Mouse (Mus musculus) kidney, adult 2 months (tissue): ENCODE measurements at regions not wholly inside any gene's neighbourhood (a gene's known extent, or its start where the extent isn't known, plus 50 kb on each side); places are given as distances from the start of the nearest gene placed in this dataset.

Experiments
- DNase-seq: peaks from one replicate; pipeline ENCODE4 v3.0.0; 2021
- H3K27ac ChIP-seq: fragments of 200-500 bp; 2 replicates; pipeline ENCODE4 v1.5.1; 2012; ENCODE audit warnings: low read depth, low read length, control low read depth, inconsistent platforms; ENCODE audit not compliant: insufficient read depth
- H3K27me3 ChIP-seq: fragments of 200-500 bp; replicated peaks from 2 replicates; pipeline ENCODE4 v1.6.1; 2012; ENCODE audit warnings: mild to moderate bottlenecking, moderate library complexity, low read length, inconsistent platforms; ENCODE audit not compliant: control insufficient read depth, insufficient read depth
- H3K36me3 ChIP-seq: fragments of 200-500 bp; 2 replicates; pipeline ENCODE4 v1.6.1; 2012; ENCODE audit warnings: mild to moderate bottlenecking, moderate library complexity, low read length, inconsistent platforms; ENCODE audit not compliant: control insufficient read depth, insufficient read depth
- H3K4me1 ChIP-seq: fragments of 200-500 bp; 2 replicates; pipeline ENCODE4 v1.6.1; 2011; ENCODE audit warnings: low read length; ENCODE audit not compliant: control insufficient read depth, insufficient read depth
- H3K4me3 ChIP-seq: fragments of 200-500 bp; 2 replicates; pipeline ENCODE4 v1.5.1; 2011; ENCODE audit warnings: mild to moderate bottlenecking, low read depth, low read length, control low read depth; ENCODE audit not compliant: insufficient read depth
- CTCF ChIP-seq: fragments of 200-500 bp; conservative IDR thresholded peaks from 2 replicates; pipeline ENCODE4 v1.5.1; 2011; ENCODE audit warnings: low read depth, mild to moderate bottlenecking, control low read depth, low read length, moderate library complexity, mixed read lengths; ENCODE audit not compliant: insufficient read depth, insufficient read length
- POLR2A ChIP-seq: fragments of 200-500 bp; IDR thresholded peaks from one replicate; pipeline ENCODE4 v1.6.1; 2011; ENCODE audit warnings: low read depth, low read length, control low read depth
- WGBS: fragments of 180-500 bp; shearing (Covaris S2); methylation state at CpG from one replicate; pipeline ENCODE4 v1.1.7; 2018; 5-methylcytosine and 5-hydroxymethylcytosine counted together

- H3K4me1 ChIP-seq: 0 out of 2 replicates have a peak, but pooled peaks cover 2% of the 10 kb centered on the region
- no peak for DNase-seq
- TF ChIP-seq CTCF: no peak
- no peaks in the 10 kb centered on the region for H3K27me3 ChIP-seq
- no peaks in the 10 kb centered on the region for H3K36me3 ChIP-seq
- H3K4me3 ChIP-seq: no peak overlapping the region
- H3K27ac ChIP-seq: no peak overlapping the region
- 83% methylated on average over 9 of the region's 9 CpGs for WGBS
Measured at GRCm38 (mm10) chr2:75761626-75762025, 57.2 kb upstream of the Nfe2l2 start.

DNA sequence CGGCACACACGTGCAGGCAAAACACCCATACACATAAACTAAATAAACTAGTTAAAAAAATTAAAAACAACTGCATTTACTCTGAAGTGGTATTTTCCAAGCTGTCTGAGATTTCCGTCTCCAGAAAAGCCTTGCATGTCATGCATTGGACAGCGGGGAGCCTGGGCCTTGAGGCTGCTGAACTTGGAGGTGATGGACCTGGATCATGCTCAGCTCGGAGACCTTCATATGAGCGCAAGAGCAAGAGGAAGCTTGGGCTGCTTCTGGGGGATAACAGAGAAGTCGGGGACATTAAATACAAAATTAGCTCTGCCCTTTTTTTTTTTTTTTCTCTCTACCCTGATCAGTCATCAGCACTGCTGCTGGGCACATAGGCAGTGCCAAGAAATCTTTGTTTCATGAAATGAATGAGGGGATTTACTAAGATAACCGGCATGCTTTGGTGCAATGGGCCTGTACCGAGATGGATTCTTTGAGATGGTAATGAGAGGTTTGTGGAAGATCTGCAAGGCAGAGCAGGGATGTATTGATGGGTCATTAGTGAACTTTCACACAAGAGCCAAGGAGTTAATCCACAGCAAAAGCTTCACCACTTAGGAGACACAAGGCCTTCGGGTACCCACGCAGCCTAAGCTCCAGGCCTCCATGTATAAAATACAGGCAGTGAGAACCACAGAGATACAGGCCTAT, 54.9 kb upstream of the Nfe2l2 start:
- no peak overlapping the region for H3K4me3 ChIP-seq
- DNase-seq: no peak
- no peak for TF ChIP-seq POLR2A
- TF ChIP-seq CTCF: no peak
- H3K36me3 ChIP-seq: no peaks in the 10 kb centered on the region
- H3K27me3 ChIP-seq: no peaks in the 10 kb centered on the region
- no peak overlapping the region for H3K27ac ChIP-seq
- WGBS: 92% methylated on average over 11 of the region's 11 CpGs
- no peaks in the 10 kb centered on the region for H3K4me1 ChIP-seq

- no peaks in the 10 kb centered on the region for H3K4me1 ChIP-seq
- H3K4me3 ChIP-seq: no peak overlapping the region
- H3K36me3 ChIP-seq: no peaks in the 10 kb centered on the region
- TF ChIP-seq CTCF (no peak), POLR2A (no peak)
- 86% methylated on average over 6 of the region's 6 CpGs for WGBS
- H3K27ac ChIP-seq: no peak overlapping the region
- H3K27me3 ChIP-seq: no peaks in the 10 kb centered on the region
- DNase-seq: no peak
Measured at GRCm38 (mm10) chr2:75758277-75758676, 53.8 kb upstream of the Nfe2l2 start.

DNA sequence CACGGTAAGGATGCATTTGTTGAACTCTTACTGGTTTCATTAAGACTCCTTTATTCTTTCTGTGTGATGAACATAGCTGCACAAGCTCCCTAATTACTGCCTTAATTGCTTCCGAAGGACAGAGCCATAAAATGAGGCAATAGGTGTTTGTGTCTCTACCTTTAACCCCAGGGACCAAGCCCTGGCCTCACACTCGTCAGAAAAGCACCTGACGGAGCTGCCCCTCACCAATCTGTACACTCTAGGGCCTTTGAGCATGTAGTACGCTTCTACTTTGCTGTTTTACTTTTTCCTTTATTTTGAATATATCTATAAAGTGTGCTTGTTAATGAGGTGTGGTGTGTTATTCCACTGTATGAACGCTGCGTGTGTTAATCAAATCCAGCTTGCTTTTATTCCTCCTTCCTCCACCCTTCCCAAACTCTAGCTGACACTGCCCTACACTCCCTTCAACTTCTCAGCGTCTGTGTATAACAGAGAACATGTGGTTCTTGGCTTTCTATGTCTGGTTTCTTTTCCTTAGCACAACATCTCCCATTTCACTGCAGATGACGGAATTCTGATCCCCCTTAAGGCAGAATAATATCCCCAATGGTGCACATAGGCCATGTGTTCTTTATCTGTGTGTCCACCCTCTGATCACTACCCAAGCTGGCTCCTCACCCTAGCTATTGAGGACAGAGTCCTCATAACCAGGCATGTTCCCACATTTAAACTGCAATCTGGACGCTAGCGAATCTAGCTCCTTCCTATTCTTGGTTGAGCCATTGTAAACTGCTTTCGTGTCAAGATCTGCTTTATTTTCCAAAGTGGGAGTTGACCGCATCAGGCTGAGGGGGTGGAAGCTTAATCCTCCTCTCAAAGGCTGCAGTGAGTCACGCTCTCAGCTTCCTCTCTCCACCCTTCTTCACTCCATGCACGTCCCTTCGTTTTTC, 52.5 kb upstream of the Nfe2l2 start:
- H3K27ac ChIP-seq: no peak overlapping the region
- DNase-seq: no peak
- 71% methylated on average over 16 of the region's 16 CpGs for WGBS

GRCm38 (mm10) chr2:75754606-75755005, 50.2 kb upstream of the Nfe2l2 start:
- TF ChIP-seq POLR2A (no peak), CTCF (no peak)
- DNase-seq: no peak

More for the DNA sequence above, 52.5 kb upstream of the Nfe2l2 start:
- Histone ChIP-seq H3K4me1 (no peaks in the 10 kb centered on the region), H3K27me3 (no peaks in the 10 kb centered on the region), H3K4me3 (no peak overlapping the region), H3K36me3 (no peaks in the 10 kb centered on the region)
- TF ChIP-seq CTCF: no peak
- no peak for TF ChIP-seq POLR2A

More at GRCm38 (mm10) chr2:75754606-75755005, 50.2 kb upstream of the Nfe2l2 start:
- Histone ChIP-seq H3K4me3 (no peak overlapping the region), H3K27me3 (no peaks in the 10 kb centered on the region), H3K36me3 (no peaks in the 10 kb centered on the region), H3K4me1 (no peaks in the 10 kb centered on the region), H3K27ac (no peak overlapping the region)
- WGBS: 77% methylated on average over 7 of the region's 7 CpGs
